Mouse (Mus musculus): Measurements from ENCODE around the gene Pde6d.

GRCm38 (mm10) chr1:86504697-86505421, 77.6 kb downstream of the Pde6d start:
- TF ChIP-seq CTCF (IDR thresholded peaks at IDR 0.05; ENCODE audit: extremely low read depth, insufficient read depth, low read length) (no peak), POLR2A (IDR thresholded peaks at IDR 0.05; ENCODE audit: extremely low read depth, insufficient read depth, low read length) (no peak)

Measured in cortical plate, adult 2 months (tissue).